Mouse (Mus musculus) midbrain, embryonic 11.5 days (tissue): ENCODE data around the gene Herc6. TPM values are rescaled to one million over a fixed set of nuclear protein-coding genes. Genes with fewer than 3 reads are reported as not detected.

Experiments
- ATAC-seq: fragments of 200-750 bp; cut with Nextera tagmentation; 2 replicates; pipeline ENCODE4 v1.8.0; 2017; ENCODE audit warnings: moderate TSS enrichment, moderate library complexity; ENCODE audit not compliant: low FRiP score
- DNase-seq: peaks from one replicate; pipeline ENCODE4 v3.0.0; 2015; ENCODE audit warnings: low spot score; ENCODE audit errors: missing footprints
- H3K27ac ChIP-seq: fragments of 300-500 bp; sonication (generic); 2 replicates; pipeline ENCODE4 v1.5.1; 2014; ENCODE audit warnings: low read depth, low read length
- H3K27me3 ChIP-seq: fragments of 300-500 bp; sonication (generic); 2 replicates; pipeline ENCODE4 v1.6.1; 2014; ENCODE audit warnings: mild to moderate bottlenecking, low read length, moderate library complexity, mixed read lengths; ENCODE audit not compliant: control insufficient read depth, insufficient read depth
- H3K36me3 ChIP-seq: fragments of 300-500 bp; sonication (generic); 2 replicates; pipeline ENCODE4 v1.6.1; 2014; ENCODE audit warnings: mild to moderate bottlenecking, low read length, moderate library complexity, mixed read lengths; ENCODE audit not compliant: control insufficient read depth, insufficient read depth
- H3K4me1 ChIP-seq: fragments of 300-500 bp; sonication (generic); 2 replicates; pipeline ENCODE4 v1.6.1; 2014; ENCODE audit warnings: low read length; ENCODE audit not compliant: control insufficient read depth, insufficient read depth
- H3K4me2 ChIP-seq: fragments of 300-500 bp; sonication (generic); 2 replicates; pipeline ENCODE4 v1.6.1; 2014; ENCODE audit warnings: mild to moderate bottlenecking, moderate library complexity
- H3K4me3 ChIP-seq: fragments of 300-500 bp; sonication (generic); 2 replicates; pipeline ENCODE4 v1.5.1; 2014; ENCODE audit warnings: low read depth, low read length
- H3K9ac ChIP-seq: fragments of 300-500 bp; sonication (generic); 2 replicates; pipeline ENCODE4 v1.6.1; 2014; ENCODE audit warnings: low read length
- H3K9me3 ChIP-seq: fragments of 300-500 bp; sonication (generic); 2 replicates; pipeline ENCODE4 v1.6.1; 2016; ENCODE audit warnings: low read length; ENCODE audit not compliant: control insufficient read depth
- WGBS: fragments of 180-500 bp; shearing (Covaris S2); extraction: QIAGEN DNeasy Blood & Tissue Kit; methylation state at CpG from one replicate; pipeline ENCODE4 v1.1.7; 2014; 5-methylcytosine and 5-hydroxymethylcytosine counted together
- polyA plus RNA-seq: library from polyadenylated mRNA; unstranded; fragments of >200 nt; fragmentation: Nextera tagmentation; extraction: Ambion mirVana; gene quantifications from 2 replicates; pipeline ENCODE4 v1.2.1, GENCODE M21; 2014

The Herc6 gene
- polyA plus RNA-seq, 1 experiment from 2014 or later, result 2.3 TPM

- no peak for DNase-seq
- H3K9me3 ChIP-seq, result no peaks in the 10 kb centered on the region
- H3K4me2 ChIP-seq, result no peak overlapping the region
- WGBS, result 92% methylated on average over 2 of the region's 2 CpGs
- no peaks in the 10 kb centered on the region for H3K27me3 ChIP-seq
- H3K36me3 ChIP-seq, result no peaks in the 10 kb centered on the region
- H3K9ac ChIP-seq, result no peak overlapping the region
- no peaks in the 10 kb centered on the region for H3K4me1 ChIP-seq
- no peak for ATAC-seq
- no peak overlapping the region for H3K4me3 ChIP-seq
- no peak overlapping the region for H3K27ac ChIP-seq
These were observed 35.0 kb downstream of the Herc6 start for GRCm38 (mm10) chr6:57615788-57616187.

- Histone ChIP-seq H3K27me3 (no peaks in the 10 kb centered on the region), H3K36me3 (no peaks in the 10 kb centered on the region), H3K4me1 (no peaks in the 10 kb centered on the region), H3K9ac (no peak overlapping the region), H3K4me3 (no peak overlapping the region), H3K27ac (no peak overlapping the region), H3K9me3 (no peaks in the 10 kb centered on the region), H3K4me2 (no peak overlapping the region)
- 45% methylated on average over 1 of the region's 1 CpGs for WGBS
- no peak for DNase-seq
- no peak for ATAC-seq
These were observed 58.7 kb downstream of the Herc6 start for GRCm38 (mm10) chr6:57639531-57639930.

GRCm38 (mm10) chr6:57641789-57642188, 61.0 kb downstream of the Herc6 start:
- 78% methylated on average over 4 of the region's 4 CpGs for WGBS

GRCm38 (mm10) chr6:57647256-57647655, 66.5 kb downstream of the Herc6 start:
- no peak overlapping the region for H3K4me3 ChIP-seq
- ATAC-seq, result no peak

More at GRCm38 (mm10) chr6:57641789-57642188, 61.0 kb downstream of the Herc6 start:
- no peaks in the 10 kb centered on the region for H3K4me1 ChIP-seq
- DNase-seq (no peak), ATAC-seq (peak; percentile 83; the same call in 1 of the 2 replicates)
- no peaks in the 10 kb centered on the region for H3K9me3 ChIP-seq
- H3K9ac ChIP-seq, result no peak overlapping the region
- no peak overlapping the region for H3K4me2 ChIP-seq
- H3K4me3 ChIP-seq, result no peak overlapping the region
- no peaks in the 10 kb centered on the region for H3K36me3 ChIP-seq
- no peak overlapping the region for H3K27ac ChIP-seq
- no peaks in the 10 kb centered on the region for H3K27me3 ChIP-seq

GRCm38 (mm10) chr6:57661295-57661694, 80.5 kb downstream of the Herc6 start:
- H3K27ac ChIP-seq, result no peak overlapping the region
- no peak for DNase-seq
- WGBS, result 85% methylated on average over 4 of the region's 4 CpGs
- no peak for ATAC-seq
- no peaks in the 10 kb centered on the region for H3K27me3 ChIP-seq
- no peaks in the 10 kb centered on the region for H3K4me1 ChIP-seq
- no peaks in the 10 kb centered on the region for H3K36me3 ChIP-seq
- no peak overlapping the region for H3K4me2 ChIP-seq
- H3K9ac ChIP-seq, result no peak overlapping the region
- no peaks in the 10 kb centered on the region for H3K9me3 ChIP-seq
- no peak overlapping the region for H3K4me3 ChIP-seq

More at GRCm38 (mm10) chr6:57647256-57647655, 66.5 kb downstream of the Herc6 start:
- no peak overlapping the region for H3K4me2 ChIP-seq
- no peaks in the 10 kb centered on the region for H3K9me3 ChIP-seq
- H3K27ac ChIP-seq, result no peak overlapping the region
- WGBS, result 62% methylated on average over 1 of the region's 1 CpGs
- H3K27me3 ChIP-seq, result no peaks in the 10 kb centered on the region
- H3K36me3 ChIP-seq, result no peaks in the 10 kb centered on the region
- no peak for DNase-seq
- H3K4me1 ChIP-seq, result no peaks in the 10 kb centered on the region
- H3K9ac ChIP-seq, result no peak overlapping the region

GRCm38 (mm10) chr6:57684156-57684555, 103.4 kb downstream of the Herc6 start:
- no peak for ATAC-seq
- no peak overlapping the region for H3K4me2 ChIP-seq

GRCm38 (mm10) chr6:57691467-57692261, 110.9 kb downstream of the Herc6 start, which contains the start of gene Pyurf:
TSS of gene Pyurf (minus strand) at chr6:57692078.
- Histone ChIP-seq H3K4me2 (peak within 1 kb of the TSS; percentile 61), H3K4me3 (peak within 1 kb of the TSS; percentile 56), H3K9me3 (no peaks in the 10 kb centered on the region), H3K9ac (peak within 1 kb of the TSS; percentile 70), H3K36me3 (no peaks in the 10 kb centered on the region; the same call in 1 of the 2 replicates), H3K27ac (peak within 1 kb of the TSS; percentile 79), H3K27me3 (no peaks in the 10 kb centered on the region), H3K4me1 (no peaks in the 10 kb centered on the region)
- WGBS, result under 1% methylated on average over 43 of the region's 52 CpGs
- DNase-seq (peak; percentile 98), ATAC-seq (peak; percentile 98)

More at GRCm38 (mm10) chr6:57684156-57684555, 103.4 kb downstream of the Herc6 start:
- Histone ChIP-seq H3K36me3 (no peaks in the 10 kb centered on the region; the same call in 1 of the 2 replicates), H3K9me3 (no peaks in the 10 kb centered on the region), H3K9ac (no peak overlapping the region), H3K27ac (no peak overlapping the region), H3K27me3 (no peaks in the 10 kb centered on the region), H3K4me3 (no peak overlapping the region), H3K4me1 (no peaks in the 10 kb centered on the region)
- 79% methylated on average over 1 of the region's 1 CpGs for WGBS
- no peak for DNase-seq

- Histone ChIP-seq H3K9me3 (no peaks in the 10 kb centered on the region), H3K4me3 (no peak overlapping the region), H3K27ac (no peak overlapping the region), H3K9ac (no peak overlapping the region), H3K36me3 (no peaks in the 10 kb centered on the region; the same call in 1 of the 2 replicates), H3K4me2 (no peak overlapping the region), H3K27me3 (no peaks in the 10 kb centered on the region), H3K4me1 (no peaks in the 10 kb centered on the region)
- WGBS, result 89% methylated on average over 3 of the region's 3 CpGs
- ATAC-seq, result no peak
- no peak for DNase-seq
These were observed 112.3 kb downstream of the Herc6 start for GRCm38 (mm10) chr6:57693116-57693515.

GRCm38 (mm10) chr6:57701686-57702085, 120.9 kb downstream of the Herc6 start:
- Histone ChIP-seq H3K4me2 (peak overlapping the region; percentile 60), H3K9ac (peak overlapping the region; percentile 27; the same call in 1 of the 2 replicates)

More at GRCm38 (mm10) chr6:57701686-57702085, 120.9 kb downstream of the Herc6 start:
- no peaks in the 10 kb centered on the region for H3K36me3 ChIP-seq
- peak overlapping the region; percentile 72; the same call in 1 of the 2 replicates for H3K4me3 ChIP-seq
- H3K4me1 ChIP-seq, result peaks cover 6% of the 10 kb centered on the region; the same call in 1 of the 2 replicates
- DNase-seq, result peak; percentile 84
- ATAC-seq, result no peak
- WGBS, result 61% methylated on average over 4 of the region's 4 CpGs
- no peaks in the 10 kb centered on the region for H3K27me3 ChIP-seq
- no peaks in the 10 kb centered on the region for H3K9me3 ChIP-seq
- peak overlapping the region; percentile 94; the same call in 1 of the 2 replicates for H3K27ac ChIP-seq
